Mouse (Mus musculus): ENCODE measurements around the gene Tcf25.
A peak's percentile ranks its signal among the peaks of the same experiment; 100 is the strongest.

The Tcf25 gene

GRCm38 (mm10) chr8:123373403-123374238 lies at the start of gene Tcf25:
Tcf25 (plus strand) TSS chr8:123373753.
- DNase-seq (ENCODE audit: low spot score in 2 of 2) = peak; percentile 95 to 97

GRCm38 (mm10) chr8:123328552-123328951 lies 45.0 kb upstream of the Tcf25 start:
- no peak for DNase-seq (ENCODE audit: low spot score in 2 of 2)

GRCm38 (mm10) chr8:123329350-123329749 lies 44.2 kb upstream of the Tcf25 start:
- DNase-seq (ENCODE audit: low spot score in 2 of 2) = no peak

- DNase-seq (ENCODE audit: low spot score in 2 of 2) = no peak
These were observed 43.6 kb upstream of the Tcf25 start for GRCm38 (mm10) chr8:123329961-123330360.

- DNase-seq (ENCODE audit: low spot score in 2 of 2) = no peak
These were observed 42.9 kb upstream of the Tcf25 start for GRCm38 (mm10) chr8:123330701-123331100.

GRCm38 (mm10) chr8:123331301-123331700 lies 42.3 kb upstream of the Tcf25 start:
- DNase-seq (ENCODE audit: low spot score in 2 of 2) = no peak

- no peak for DNase-seq (ENCODE audit: low spot score in 2 of 2)
These were observed 41.7 kb upstream of the Tcf25 start for GRCm38 (mm10) chr8:123331810-123332209.

GRCm38 (mm10) chr8:123332262-123333090 lies 41.1 kb upstream of the Tcf25 start, which contains the start of gene Spire2:
Spire2 (plus strand) TSS chr8:123332713.
- DNase-seq (ENCODE audit: low spot score in 2 of 2) = peak; percentile 54 to 62

- no peak for DNase-seq (ENCODE audit: low spot score in 2 of 2)
These were observed 40.4 kb upstream of the Tcf25 start for GRCm38 (mm10) chr8:123333091-123333587.

GRCm38 (mm10) chr8:123333864-123334263 lies 39.7 kb upstream of the Tcf25 start:
- peak in 1 of 2 experiments; percentile 33 for DNase-seq (ENCODE audit: low spot score in 2 of 2)

- no peak for DNase-seq (ENCODE audit: low spot score in 2 of 2)
These were observed 39.1 kb upstream of the Tcf25 start for GRCm38 (mm10) chr8:123334467-123334866.

- no peak for DNase-seq (ENCODE audit: low spot score in 2 of 2)
These were observed 36.1 kb upstream of the Tcf25 start for GRCm38 (mm10) chr8:123337475-123337874.

GRCm38 (mm10) chr8:123340071-123340470 lies 33.5 kb upstream of the Tcf25 start:
- DNase-seq (ENCODE audit: low spot score in 2 of 2) = no peak

- no peak for DNase-seq (ENCODE audit: low spot score in 2 of 2)
These were observed 32.2 kb upstream of the Tcf25 start for GRCm38 (mm10) chr8:123341040-123342015.

- DNase-seq (ENCODE audit: low spot score in 2 of 2) = no peak
These were observed 31.3 kb upstream of the Tcf25 start for GRCm38 (mm10) chr8:123342253-123342652.

GRCm38 (mm10) chr8:123342911-123343310 lies 30.6 kb upstream of the Tcf25 start:
- no peak for DNase-seq (ENCODE audit: low spot score in 2 of 2)

GRCm38 (mm10) chr8:123343422-123343821 lies 30.1 kb upstream of the Tcf25 start:
- DNase-seq (ENCODE audit: low spot score in 2 of 2) = no peak

GRCm38 (mm10) chr8:123345135-123345534 lies 28.4 kb upstream of the Tcf25 start:
- DNase-seq (ENCODE audit: low spot score in 2 of 2) = no peak

GRCm38 (mm10) chr8:123345856-123346255 lies 27.7 kb upstream of the Tcf25 start:
- DNase-seq (ENCODE audit: low spot score in 2 of 2) = no peak

- DNase-seq (ENCODE audit: low spot score in 2 of 2) = no peak
These were observed 26.3 kb upstream of the Tcf25 start for GRCm38 (mm10) chr8:123347293-123347692.

- DNase-seq (ENCODE audit: low spot score in 2 of 2) = peak in 1 of 2 experiments; percentile 40
These were observed 25.2 kb upstream of the Tcf25 start for GRCm38 (mm10) chr8:123348237-123348843.
